26 mouse cellular contexts compared by ENCODE assay signal in the genomic region with DNA sequence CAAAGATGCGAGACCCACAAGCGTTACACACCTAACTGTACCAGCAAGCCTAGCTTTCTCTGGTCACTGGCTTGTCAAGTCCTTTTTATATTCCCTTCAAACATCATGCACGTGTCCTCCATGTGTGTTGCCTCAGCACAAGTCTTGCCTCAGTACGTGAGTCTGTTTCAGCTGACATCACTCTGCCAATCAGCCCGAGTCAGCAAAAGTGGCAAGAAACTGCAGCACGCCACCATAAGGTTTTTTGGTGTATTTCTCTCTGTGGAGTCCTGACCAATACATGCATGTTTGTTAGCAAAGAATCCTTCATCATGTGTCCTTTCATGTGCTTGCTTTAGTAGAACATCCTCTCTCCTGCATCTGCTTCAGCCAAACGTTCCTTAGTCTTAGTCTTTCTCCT.
"Had no signal": no experiment of that assay in that cellular context is flagged by ENCODE, and none has a peak within 500 bp of the region (broad histone marks: within the 10 kb centered on the region; RNA-seq: fewer than 3 reads in every experiment).

No protein-coding gene starts in this region.

- H3K27ac ChIP-seq: heart, adult 2 months; heart, embryonic 13.5 days; heart, embryonic 15.5 days; hindbrain, embryonic 12.5 days; hindbrain, embryonic 14.5 days; hindbrain, postnatal 0 days; kidney, embryonic 15.5 days; kidney, postnatal 0 days; left cerebral cortex, adult 2 months; limb, embryonic 10.5 days; limb, embryonic 12.5 days; liver, embryonic 13.5 days had no signal

- DNase-seq: gastrocnemius, postnatal 14 days; gastrocnemius, postnatal 36 days; heart, adult 11 months; heart, adult 2 months; heart, postnatal 14 days; heart, postnatal 36 days; kidney, adult 11 months; kidney, adult 2 months; kidney, adult 9 months; kidney, postnatal 14 days; kidney, postnatal 36 days; liver; liver, embryonic 13.5 days had no signal

- H3K27me3 ChIP-seq: heart, embryonic 13.5 days; heart, embryonic 15.5 days; hindbrain, embryonic 12.5 days; kidney, embryonic 15.5 days; limb, embryonic 12.5 days; liver, embryonic 13.5 days had no signal

- H3K9me3 ChIP-seq: heart, embryonic 13.5 days; heart, embryonic 15.5 days; hindbrain, embryonic 12.5 days; kidney, embryonic 15.5 days; limb, embryonic 10.5 days; limb, embryonic 12.5 days; liver, embryonic 13.5 days had no signal

- H3K4me2 ChIP-seq: heart, embryonic 11.5 days; heart, embryonic 13.5 days; heart, embryonic 15.5 days; hindbrain, embryonic 12.5 days; hindbrain, embryonic 14.5 days; kidney, embryonic 15.5 days; limb, embryonic 12.5 days; liver, embryonic 11.5 days; liver, embryonic 13.5 days had no signal

- H3K36me3 ChIP-seq: heart, embryonic 13.5 days; heart, embryonic 15.5 days; hindbrain, embryonic 12.5 days; kidney, embryonic 15.5 days; limb, embryonic 10.5 days; limb, embryonic 12.5 days; liver, embryonic 13.5 days had no signal

- H3K9ac ChIP-seq: heart, embryonic 13.5 days; heart, embryonic 15.5 days; hindbrain, embryonic 12.5 days; hindbrain, embryonic 14.5 days; kidney, embryonic 15.5 days; limb, embryonic 12.5 days; liver, embryonic 13.5 days had no signal

- ATAC-seq: hindbrain, postnatal 0 days; intestine, embryonic 16.5 days had no signal

- H3K4me3 ChIP-seq: heart, adult 2 months; heart, embryonic 13.5 days; heart, embryonic 15.5 days; hindbrain, embryonic 12.5 days; kidney, embryonic 15.5 days; left cerebral cortex, adult 2 months; limb, embryonic 10.5 days; limb, embryonic 12.5 days; liver, embryonic 13.5 days had no signal

- H3K4me1 ChIP-seq: kidney, embryonic 15.5 days; limb, embryonic 12.5 days had no signal
